Mouse (Mus musculus): ENCODE results near the gene Gpsm2.
A peak's percentile ranks its signal among the peaks of the same experiment; 100 is the strongest.
"Not testable (repeated sequence)": the region's sequence is repeated elsewhere in the genome, so short reads cannot be mapped to it uniquely, and the experiment has no call there.

Gene Gpsm2

GRCm38 (mm10) chr3:108726413-108726812, 4.3 kb upstream of the Gpsm2 start:
- DNase-seq (ENCODE audit: low spot score): no peak

DNA sequence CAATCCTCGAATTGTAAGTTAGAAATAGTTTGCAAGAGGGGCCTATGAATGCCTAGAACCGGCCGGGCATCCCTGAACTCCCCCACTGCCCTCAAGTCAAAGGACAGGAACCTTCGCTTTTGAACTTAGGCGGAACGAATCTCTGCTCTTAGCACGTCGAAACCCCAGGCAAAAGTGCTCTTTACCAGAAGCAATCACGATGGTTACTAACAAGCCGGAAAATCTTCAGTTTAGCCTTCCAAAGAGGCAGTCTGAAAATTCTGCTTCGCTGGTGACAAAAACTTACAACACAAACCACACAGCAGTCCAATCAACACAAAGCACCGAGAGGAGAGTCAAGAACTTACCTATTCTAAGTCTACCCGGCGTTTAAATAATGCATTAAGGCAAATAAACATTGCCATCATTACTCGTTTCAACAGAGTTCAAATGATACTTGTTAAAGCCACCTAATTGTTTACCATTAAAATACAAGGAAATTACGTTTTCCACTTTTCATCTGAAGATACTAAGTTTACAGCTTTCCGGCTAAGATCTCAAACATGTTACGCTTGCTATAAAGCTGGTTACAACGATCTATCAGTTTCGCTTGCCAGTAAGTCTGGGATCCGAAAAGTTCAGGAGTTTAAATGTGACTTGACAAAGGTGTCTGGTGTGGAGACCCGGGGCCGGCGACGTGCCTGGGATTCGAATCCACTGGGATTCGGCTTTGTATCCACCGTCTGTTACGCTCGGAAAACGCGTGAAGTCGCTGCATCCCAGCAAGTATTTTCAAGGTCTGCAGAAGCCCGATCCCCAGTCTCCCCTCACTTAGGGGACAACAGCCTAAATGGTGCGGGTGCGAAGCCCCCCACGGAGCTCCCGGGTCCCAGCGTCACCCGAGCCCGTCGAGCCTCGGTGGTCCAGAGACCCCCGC, 775 bp downstream of the Gpsm2 start:
- DNase-seq (ENCODE audit: low spot score): peak; percentile 67

DNA sequence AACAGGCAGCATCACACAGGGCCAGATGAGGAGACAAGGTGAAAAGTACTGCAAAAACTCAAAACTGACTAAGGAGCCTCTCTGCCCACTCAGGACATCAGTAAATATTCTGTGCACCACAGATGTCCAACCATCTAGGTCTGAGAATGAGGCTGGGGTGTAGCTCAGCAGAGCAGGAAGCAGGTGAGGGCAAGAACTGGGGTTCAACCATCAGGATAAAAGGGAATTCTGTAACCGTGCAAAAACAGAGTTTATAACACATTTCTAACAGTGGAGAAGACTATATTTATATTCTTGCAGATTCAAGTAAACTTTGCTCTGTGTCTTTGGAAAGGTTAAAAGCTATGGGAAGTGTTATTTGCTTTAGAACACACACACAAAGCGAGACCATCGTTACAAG, 2.3 kb downstream of the Gpsm2 start:
- DNase-seq (ENCODE audit: low spot score): no peak

GRCm38 (mm10) chr3:108719357-108719756, 2.8 kb downstream of the Gpsm2 start:
- no peak for DNase-seq (ENCODE audit: low spot score)

DNA sequence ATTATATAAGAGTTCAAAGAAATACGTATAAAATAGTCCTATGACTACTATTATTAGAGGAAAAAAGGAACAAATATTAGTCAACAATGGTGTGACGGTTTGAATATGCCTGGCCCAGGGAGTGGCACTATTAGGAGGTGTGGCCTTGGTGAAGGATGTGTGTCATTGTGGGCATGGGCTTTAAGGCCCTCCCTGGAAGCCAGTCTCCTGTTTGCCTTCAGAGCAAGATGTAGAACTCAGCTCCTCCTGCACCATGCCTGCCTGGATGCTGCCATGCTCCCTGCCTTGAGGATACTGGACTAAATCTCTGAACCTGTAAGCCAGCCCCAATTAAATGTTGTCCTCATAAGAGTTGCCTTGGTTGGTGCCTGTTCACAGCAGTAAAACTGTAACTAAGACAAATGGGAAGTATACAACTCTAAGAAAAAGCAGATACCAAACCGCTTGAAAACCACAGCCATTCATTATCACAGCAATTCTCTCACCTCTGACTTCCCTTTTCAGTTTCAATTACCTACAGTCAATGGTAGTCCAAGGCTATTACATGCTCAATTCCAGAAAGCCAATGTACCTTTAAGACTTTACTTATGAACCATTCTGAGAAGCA, 4.1 kb downstream of the Gpsm2 start:
- no peak for DNase-seq (ENCODE audit: low spot score)

GRCm38 (mm10) chr3:108714837-108715236, 7.3 kb downstream of the Gpsm2 start:
- DNase-seq (ENCODE audit: low spot score): no peak

GRCm38 (mm10) chr3:108713065-108713675, 8.9 kb downstream of the Gpsm2 start:
- DNase-seq (ENCODE audit: low spot score): no peak

GRCm38 (mm10) chr3:108711296-108711695, 10.8 kb downstream of the Gpsm2 start:
- DNase-seq (ENCODE audit: low spot score): no peak

- DNase-seq (ENCODE audit: low spot score): no peak
These were observed 19.3 kb downstream of the Gpsm2 start for GRCm38 (mm10) chr3:108702789-108703188.

GRCm38 (mm10) chr3:108701256-108701655, 20.9 kb downstream of the Gpsm2 start:
- DNase-seq (ENCODE audit: low spot score): no peak

- no peak for DNase-seq (ENCODE audit: low spot score)
These were observed 22.3 kb downstream of the Gpsm2 start for GRCm38 (mm10) chr3:108699786-108700185.

DNA sequence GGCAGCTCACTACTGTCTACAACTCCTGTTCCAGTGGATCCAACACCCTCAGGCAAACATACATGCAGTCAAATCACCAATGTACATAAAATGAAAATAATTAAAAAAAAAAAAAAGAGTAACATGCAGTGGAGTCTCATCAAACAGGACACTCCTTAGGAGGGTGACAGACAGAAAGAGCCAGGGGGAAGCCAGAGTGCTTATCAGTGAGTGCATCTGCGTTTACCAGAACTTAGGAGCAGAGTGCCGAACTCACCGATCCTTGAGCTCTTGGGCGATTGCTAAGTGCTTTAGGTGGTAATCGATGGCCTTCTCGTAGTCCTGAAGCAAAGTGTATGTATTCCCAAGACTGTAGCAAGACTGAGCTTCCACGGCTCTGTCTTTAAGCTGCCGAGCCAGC, 23.4 kb downstream of the Gpsm2 start:
- DNase-seq (ENCODE audit: low spot score): no peak

- no peak for DNase-seq (ENCODE audit: low spot score)
These were observed 27.8 kb downstream of the Gpsm2 start for GRCm38 (mm10) chr3:108694321-108694720.

GRCm38 (mm10) chr3:108689979-108690378, 32.1 kb downstream of the Gpsm2 start:
- DNase-seq (ENCODE audit: low spot score): no peak

GRCm38 (mm10) chr3:108689446-108689845, 32.7 kb downstream of the Gpsm2 start:
- no peak for DNase-seq (ENCODE audit: low spot score)

- peak; percentile 50 for DNase-seq (ENCODE audit: low spot score)
These were observed 33.1 kb downstream of the Gpsm2 start for GRCm38 (mm10) chr3:108689015-108689441.

- no peak for DNase-seq (ENCODE audit: low spot score)
These were observed 36.4 kb downstream of the Gpsm2 start for GRCm38 (mm10) chr3:108685701-108686100.

- DNase-seq (ENCODE audit: low spot score): not testable (repeated sequence)
These were observed 38.5 kb downstream of the Gpsm2 start for GRCm38 (mm10) chr3:108683597-108683996.

DNA sequence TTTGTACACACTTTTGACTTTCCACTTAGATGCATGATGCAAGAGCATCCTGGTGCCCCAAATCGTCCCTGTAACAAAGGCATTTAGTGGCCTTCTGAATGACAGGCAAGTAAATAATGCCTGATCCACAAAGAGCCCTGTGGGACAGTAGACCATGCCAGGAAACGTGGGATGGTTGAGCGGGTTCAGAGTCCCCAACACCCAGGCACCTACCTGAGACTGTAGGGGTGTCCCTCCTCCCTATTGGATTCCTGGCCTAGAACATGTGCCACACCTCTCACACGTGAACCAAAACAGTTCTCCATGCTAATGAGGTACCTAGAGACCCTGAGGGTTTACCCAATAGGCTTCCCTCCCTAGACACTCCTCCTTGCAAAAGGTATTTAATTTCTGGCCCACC, 41.1 kb downstream of the Gpsm2 start:
- no peak for DNase-seq (ENCODE audit: low spot score)

DNA sequence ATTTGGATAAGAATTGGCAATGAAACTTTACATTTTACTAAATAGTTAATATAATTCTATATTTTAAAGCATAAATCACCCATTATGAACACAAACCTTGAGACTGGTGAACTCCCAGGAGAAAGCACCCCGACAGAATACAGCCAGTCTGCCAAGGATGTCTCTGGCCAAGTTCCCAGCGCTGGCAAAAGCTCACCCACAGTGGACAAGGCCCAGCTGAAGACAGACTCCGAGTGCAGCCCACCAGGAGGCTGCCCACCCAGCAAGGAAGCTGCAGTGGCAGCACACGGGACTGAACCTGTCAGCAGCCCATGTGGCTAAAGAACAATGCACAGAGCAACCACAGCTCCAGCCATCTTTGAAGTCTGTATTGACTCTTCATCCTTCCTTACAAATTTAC, 45.5 kb downstream of the Gpsm2 start:
- DNase-seq (ENCODE audit: low spot score): no peak

DNA sequence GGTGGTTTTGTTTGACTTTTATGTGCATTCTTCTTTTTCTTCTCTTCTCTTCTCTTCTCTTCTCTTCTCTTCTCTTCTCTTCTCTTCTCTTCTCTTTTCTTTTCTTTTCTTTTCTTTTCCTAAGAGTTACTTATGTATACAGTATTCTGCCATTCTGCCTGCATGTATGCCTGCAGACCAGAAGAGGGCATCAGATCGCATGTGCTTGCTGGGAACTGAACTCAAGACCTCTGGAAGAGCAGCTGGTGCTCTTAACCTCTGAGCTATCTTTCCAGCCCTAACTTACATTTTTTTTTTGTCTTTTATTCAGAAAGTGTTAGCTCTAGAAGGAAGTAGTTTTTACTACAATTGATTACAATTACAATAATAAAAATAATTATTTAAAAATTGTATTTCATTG, 61.2 kb downstream of the Gpsm2 start:
- DNase-seq (ENCODE audit: low spot score): no peak

DNA sequence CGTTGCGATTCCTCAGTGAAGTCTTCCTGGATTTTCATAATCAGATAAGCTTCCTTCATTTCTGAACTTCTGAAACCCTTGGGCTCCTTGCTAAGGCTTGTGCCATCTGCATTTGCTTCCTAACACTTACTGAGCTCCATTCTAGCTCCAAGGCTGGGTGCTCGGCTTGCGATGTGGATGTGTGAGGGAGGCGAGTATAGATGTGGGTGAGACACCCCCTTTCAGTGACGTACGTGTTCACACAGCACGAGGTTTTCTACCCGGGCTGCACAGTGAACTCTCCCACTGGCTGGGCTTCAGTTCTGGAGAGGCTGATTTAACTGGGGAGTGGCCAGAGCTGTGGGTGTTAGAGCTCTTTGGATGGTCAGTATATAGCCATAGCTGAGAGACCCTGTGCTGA, 63.5 kb downstream of the Gpsm2 start:
- DNase-seq (ENCODE audit: low spot score): no peak

DNA sequence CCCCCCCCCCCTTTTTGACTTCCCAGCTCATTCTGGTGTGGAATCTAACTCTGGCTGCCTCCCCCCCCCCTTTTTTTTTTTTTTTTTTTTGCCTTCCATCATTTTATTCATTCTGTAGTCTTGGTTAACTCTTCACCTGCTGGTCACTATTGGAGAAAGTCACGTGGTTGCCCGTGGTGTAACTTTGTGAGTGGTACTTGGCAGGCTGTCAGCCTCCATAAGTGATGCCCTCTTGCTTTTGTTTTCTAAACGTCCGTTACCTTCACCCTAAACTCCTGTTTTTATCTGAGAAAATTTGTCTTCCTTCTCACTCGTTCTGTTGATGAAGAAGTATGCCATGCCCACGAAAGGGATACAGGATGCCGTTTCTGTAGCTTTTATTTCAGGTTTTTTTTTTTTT, 66.6 kb downstream of the Gpsm2 start:
- no peak for DNase-seq (ENCODE audit: low spot score)
